Mouse (Mus musculus): ENCODE data around the gene Rpl7a.
A peak's percentile ranks its signal among the peaks of the same experiment; 100 is the strongest.

Gene Rpl7a

DNA sequence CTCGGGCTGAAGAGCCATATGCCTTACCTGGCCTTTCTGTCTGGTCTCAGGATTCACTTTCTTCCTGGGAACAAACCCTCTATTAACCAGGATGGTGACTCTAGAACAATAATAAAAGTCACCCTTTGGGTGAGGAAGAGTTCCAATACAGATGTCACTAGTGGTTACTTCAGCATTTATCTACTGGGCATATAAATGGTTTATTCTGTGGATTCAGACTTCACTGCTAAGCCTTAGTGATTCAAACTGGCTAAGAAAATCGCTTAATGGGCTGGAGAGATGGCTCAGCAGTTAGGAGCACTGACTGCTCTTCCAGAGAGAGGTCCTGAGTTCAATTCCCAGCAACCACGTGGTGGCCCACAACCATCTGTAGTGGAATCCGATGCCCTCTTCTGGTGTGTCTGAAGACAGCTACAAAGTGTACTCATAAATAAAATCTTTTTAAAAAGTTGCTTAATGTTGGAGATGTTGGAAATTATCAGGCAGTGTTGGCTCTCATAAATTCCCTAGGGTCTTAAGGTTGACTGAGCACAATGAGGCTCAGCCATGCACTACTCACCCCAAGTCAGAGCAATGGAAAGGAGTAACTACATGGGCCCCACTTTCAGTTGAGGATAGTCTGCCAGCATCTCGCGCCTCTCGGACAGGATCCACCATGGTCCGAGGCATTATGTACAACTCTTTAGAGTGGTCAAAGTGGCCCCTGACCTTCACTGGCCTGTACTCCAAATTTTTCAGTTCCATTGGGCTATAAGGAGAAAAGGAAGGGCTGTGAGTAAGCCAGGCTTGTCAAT, 3.8 kb downstream of the Rpl7a start:
- no peak for DNase-seq

GRCm38 (mm10) chr2:26915927-26916728, 5.6 kb downstream of the Rpl7a start, which contains the start of the genes Surf2 and Surf1:
Gene Surf2 (plus strand): TSS chr2:26916367.
Gene Surf1 (minus strand): TSS chr2:26916530.
- peak; percentile 86 for DNase-seq

DNA sequence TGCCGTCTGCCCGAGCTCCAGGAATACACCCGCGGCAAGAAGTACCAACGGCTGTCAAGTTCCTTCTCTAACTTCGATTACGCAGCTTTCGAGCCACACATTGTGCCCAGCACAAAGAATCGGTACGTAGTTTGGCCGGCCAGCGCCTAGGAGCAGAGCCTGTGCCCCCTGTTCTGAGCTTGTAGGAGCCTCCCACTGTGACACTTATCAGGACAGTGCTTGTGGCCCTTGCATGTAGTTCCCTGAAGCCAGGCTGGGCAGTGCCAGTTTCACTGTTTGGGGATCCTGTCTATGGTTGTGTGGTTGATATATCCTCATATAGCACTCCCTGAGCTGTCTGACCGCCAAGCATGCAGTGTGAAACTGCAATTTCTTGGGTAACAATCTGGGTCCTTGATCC, 6.2 kb downstream of the Rpl7a start:
- DNase-seq = no peak

GRCm38 (mm10) chr2:26919684-26920083, 9.1 kb downstream of the Rpl7a start:
- DNase-seq = no peak

- no peak for DNase-seq
Observed at GRCm38 (mm10) chr2:26920190-26920855, 9.8 kb downstream of the Rpl7a start.

DNA sequence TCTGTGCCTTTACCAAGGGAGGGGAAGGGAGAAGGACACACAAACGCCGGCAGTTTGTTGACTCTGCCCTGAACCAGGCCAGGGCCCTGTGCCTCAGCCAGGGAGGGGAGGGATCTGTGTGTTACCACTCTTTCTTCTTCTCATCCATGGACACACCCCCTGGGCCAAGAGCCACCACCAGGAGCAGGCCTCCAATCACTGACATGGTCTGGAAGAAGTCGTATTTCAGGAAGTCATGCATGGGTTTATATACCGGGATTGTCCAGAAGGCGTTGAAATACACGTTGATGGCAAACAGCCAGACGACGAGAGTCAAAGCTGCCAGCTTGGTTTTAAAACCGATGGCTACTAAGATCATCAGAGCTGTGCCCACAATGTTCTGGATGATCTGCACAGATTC, 11.2 kb downstream of the Rpl7a start:
- peak; percentile 42 for DNase-seq

- DNase-seq = no peak
Observed at GRCm38 (mm10) chr2:26927745-26928476, 17.3 kb downstream of the Rpl7a start.

- peak; percentile 84 for DNase-seq
Observed at GRCm38 (mm10) chr2:26930390-26930789, 19.8 kb downstream of the Rpl7a start.

DNA sequence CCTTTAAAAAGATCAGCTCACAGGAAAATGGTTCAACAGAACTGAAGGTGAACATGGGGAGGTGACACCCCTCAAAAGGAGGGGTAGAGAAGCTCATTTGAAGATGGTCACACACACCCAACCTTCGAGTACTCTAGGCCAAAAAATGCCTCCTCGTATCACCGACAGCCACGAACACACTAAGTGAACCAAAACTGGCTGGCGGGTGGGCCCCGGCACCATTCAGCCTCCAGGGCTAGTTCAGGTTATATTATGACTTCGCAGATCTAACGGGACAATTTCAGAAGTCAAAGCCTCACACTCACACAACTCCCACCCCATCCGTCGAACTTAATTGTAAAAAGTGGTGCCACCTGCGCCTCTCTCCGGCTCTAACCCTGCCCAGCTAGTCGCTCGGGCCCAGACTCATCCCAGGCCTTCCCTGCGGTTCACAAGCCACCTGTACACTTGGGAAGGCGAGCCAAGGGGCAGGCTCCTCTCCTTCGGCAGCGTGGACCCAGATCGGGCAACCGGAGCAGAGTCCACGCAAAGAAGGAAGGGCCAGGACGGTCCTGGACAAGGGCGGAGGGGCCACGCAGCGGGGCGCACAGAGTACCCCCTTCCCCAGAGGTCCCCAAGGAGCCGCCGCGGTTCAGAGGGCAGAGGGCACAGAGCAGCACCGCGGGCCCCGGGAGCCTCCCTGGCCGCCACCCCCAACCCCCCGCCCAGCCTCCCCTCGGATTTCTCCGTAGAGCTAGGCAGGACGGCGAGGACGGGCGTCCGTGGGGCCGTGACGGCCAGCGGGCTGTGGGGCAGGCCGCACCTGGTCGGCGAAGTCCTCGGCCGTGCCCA, 22.1 kb downstream of the Rpl7a start:
- DNase-seq = peak; percentile 28

DNA sequence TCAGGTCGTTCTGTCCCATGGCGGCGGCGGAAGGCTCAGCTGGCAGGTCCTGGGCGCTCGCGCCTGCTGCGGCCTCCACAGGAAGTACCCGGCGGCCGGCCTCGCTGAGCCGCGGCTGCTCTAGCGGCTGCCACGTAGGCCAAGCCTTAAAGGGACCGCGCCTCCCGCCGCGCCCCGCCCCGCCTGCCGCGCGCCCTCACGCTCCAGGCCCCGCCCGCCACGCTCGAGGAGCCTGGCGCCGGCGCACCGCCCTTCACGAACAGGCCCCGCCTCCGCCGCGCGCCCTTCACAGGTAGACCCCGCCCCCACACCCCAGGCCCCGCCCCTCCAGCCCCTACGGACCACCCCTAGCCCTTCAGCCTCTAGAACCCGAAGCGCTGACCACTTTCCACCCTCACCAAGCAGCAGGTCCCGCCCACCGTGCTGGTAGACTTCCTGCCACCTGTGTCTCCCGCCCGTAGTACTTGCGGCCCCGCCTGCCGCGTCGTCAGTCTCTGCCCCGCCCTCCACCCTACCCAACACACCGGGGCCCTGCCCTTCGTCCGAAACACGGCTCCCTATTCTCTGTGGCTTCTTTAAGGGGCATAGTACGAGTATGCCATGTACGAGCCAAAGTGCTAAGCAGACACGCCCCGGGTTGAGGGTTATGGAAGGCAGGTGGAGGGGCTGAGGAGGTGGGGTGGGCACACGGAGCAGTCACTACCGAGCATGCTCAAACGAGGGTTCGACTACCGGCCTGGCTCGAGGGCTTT, 22.9 kb downstream of the Rpl7a start, which contains the start of the genes Surf4 and Stkld1:
TSS of gene Surf4 (minus strand) at position 625 of the 752 bp plus-strand sequence.
TSS of gene Stkld1 (plus strand) at position 744 of the 752 bp plus-strand sequence.
- peak; percentile 94 for DNase-seq

DNA sequence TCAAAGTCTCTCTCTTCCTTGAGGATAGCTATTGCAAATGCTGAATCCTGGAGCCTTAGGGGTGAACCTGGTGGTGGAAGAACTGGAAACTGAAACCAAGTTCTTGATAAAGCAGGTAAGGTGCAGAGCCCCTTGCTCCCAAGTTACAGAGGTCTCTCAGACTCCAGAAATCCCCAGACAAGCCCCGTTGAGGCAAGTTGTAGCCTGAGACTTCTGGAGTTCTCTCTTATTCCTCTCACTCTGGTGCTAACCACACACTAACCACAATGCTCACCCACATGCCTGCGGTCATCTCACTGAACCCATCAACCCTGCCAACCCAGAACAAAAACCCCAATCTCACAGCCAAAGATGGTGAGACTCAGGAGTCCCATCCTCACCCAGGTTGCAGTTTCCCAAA, 24.7 kb downstream of the Rpl7a start:
- no peak for DNase-seq

DNA sequence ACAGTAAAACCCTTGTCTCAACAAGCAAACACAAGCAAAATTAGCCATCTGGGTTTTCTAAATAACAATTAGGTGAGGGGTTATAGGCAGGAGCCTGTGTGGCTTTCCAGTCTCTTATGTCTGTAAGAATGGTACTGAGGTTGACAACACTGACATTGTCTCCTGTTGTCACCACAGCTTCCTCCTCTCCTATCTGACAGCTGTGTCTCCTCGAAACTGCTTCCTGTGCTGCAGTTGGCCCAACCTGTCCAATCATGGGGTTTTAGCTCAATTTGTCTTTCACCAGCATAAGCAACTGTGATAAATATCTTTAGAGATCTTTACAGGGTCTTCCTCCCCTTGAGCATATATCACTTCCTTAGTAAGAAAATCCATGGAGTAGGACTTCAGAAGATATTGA, 25.9 kb downstream of the Rpl7a start:
- no peak for DNase-seq

DNA sequence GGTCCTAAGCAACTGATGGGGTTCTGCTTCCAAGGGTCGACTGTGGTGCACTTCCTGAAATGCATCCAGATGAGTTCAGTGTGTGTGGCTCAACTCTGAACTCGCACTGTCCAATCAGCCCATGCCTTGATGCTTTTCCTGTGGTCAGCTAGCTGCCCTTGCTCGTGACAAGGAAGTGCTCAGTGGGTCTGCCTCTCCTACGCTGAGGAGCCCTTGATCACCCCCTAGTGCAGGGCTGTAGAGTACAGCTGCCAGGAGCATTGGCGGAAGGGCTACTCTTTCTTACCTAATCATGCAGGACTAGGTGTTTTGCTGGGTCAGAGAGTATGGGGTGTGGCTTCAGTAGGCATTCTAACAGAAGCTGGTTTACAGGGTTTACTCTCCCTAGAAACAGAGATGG, 31.0 kb downstream of the Rpl7a start:
- DNase-seq = peak; percentile 60

GRCm38 (mm10) chr2:26943253-26943652, 32.7 kb downstream of the Rpl7a start:
- DNase-seq = no peak

- no peak for DNase-seq
Observed at GRCm38 (mm10) chr2:26950411-26950810, 39.8 kb downstream of the Rpl7a start.

DNA sequence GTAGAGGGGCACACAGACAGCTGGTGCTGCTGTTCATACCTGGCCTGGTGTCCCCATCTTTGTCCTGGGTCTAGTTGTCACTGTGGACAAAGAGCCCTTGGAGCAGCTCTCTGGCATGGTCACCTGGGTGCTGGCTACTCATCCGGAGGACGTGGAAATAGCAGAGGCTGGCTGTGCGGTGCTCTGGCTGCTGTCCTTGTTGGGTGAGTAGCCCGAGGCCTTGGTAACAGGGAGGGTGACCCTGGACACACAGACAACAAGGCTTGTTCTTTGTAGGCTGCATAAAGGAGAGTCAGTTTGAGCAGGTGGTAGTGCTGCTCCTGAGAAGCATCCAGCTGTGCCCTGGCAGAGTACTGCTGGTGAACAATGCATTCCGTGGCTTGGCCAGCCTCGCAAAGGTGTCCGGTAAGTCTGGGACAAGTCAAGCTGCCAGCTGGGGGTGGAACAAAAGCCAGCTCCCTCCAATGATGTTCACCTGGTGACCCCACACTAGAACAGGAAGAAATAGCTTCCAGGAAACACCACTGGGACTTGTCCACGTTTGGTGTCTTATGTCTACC, 40.9 kb downstream of the Rpl7a start:
- DNase-seq = no peak

- DNase-seq = peak; percentile 16
Observed at GRCm38 (mm10) chr2:26952193-26952592, 41.6 kb downstream of the Rpl7a start.

- no peak for DNase-seq
Observed at GRCm38 (mm10) chr2:26952866-26953265, 42.3 kb downstream of the Rpl7a start.

- no peak for DNase-seq
Observed at GRCm38 (mm10) chr2:26954735-26955395, 44.3 kb downstream of the Rpl7a start.

All from lung, postnatal 10 days (tissue).